Mouse (Mus musculus) left cerebral cortex, postnatal 10 days (tissue): ENCODE data around the gene Ndufs2. TPM values are rescaled to one million over a fixed set of nuclear protein-coding genes. Genes with fewer than 3 reads are reported as not detected.

Experiments
- DNase-seq, 2 experiments: peaks; one replicate each; pipeline ENCODE4 v3.0.0; 2021 to 2022; ENCODE audit warnings: low spot score in 2 of 2, mixed read lengths in 1 of 2; ENCODE audit errors: extremely low spot score in 1 of 2
- intact Hi-C: fragments of 180-260 bp; cut with DNase I; formaldehyde crosslinking; loops from one replicate; pipeline ENCODE4 v1.15.1; 2025
- total RNA-seq, 2 experiments: library from RNA; stranded (reverse); gene quantifications; 2 replicates each; pipeline ENCODE4 v1.2.3; 2021

The Ndufs2 gene
- total RNA-seq, 2 experiments from 2014 or later, result 243 to 255 TPM

DNA sequence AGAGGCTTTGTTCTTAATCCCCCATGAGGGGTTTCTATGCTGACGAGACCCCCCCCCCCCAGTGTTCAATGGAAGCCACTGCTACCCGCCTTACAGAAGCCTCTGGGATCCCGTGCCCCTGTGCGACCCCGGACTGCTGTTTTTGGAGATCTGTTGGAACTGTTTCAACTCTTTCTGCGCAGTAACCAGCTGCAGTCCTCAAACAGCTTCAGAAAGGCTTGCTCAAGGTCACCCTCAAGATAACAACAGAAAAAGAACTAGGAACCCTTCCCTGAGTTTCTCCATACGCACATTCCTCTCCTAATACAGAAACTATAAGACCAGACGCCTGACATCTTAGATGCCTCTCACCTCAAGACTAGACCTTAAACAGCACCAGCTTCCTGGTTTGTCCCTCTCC is 62.1 kb downstream of the Ndufs2 start:
- intact Hi-C loops, result no loop called here
- no peak for DNase-seq

DNA sequence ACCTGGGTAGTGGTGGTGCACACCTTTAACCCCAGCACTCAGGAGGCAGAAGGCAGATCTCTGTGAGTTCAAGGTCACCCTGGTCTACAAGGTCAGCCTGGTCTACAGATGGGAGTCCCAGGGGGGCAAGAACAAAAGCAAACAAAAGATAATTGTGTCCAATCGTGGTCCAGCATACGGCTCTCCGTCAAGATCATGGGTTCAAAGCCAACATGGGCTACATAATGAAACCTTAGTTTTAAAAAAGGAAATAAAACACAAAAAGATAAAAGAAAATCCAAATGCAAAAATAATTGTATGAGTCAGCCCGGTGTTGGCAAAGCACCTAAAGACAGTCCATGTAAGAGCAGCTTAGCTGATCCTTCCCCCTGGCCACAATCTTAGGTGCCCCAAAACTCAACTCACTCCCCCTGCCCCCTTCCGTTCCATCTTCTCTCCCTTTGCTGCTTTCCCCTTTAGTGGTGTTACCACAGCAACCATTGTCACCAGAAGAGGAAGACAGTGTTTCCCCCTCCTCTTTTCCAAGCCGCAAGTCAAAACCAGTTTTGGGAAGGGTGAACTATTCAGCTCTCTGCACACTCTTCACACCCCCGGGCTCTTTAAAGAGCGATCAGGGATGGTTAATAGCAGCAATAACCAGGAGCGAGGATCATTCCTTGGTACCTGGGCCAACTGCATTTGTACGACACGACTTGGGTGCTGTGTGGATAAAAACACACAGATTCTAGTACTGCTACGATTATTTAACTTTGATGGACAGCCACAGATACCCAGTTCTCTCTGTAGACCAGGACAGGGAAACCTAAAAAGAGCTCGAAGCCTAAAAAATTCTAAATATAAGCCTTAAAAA is 63.1 kb downstream of the Ndufs2 start:
- no peak for DNase-seq
- intact Hi-C loops, result no loop called here

DNA sequence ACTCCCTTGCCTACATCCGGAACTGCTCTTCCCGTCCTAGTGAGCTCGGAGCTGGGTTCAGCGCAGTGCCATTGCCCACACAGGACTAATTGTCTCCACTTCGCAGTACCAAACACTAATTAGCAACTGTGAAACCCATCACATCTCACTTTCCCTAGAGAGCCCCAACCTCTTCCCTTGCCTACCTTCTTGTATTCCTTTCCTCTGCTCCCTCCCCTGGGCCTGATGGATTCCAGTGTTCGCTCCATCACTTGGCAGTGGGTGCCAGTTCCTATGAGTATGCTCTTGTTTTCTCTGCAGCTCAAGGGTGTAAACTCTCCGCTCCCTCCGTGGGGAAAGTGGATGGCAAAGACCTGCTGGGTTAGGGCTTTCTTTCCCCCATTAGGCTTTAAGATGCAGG is 65.5 kb downstream of the Ndufs2 start:
- intact Hi-C loops, result no loop called here
- no peak for DNase-seq

Other genes starting within 250 kb of the Ndufs2 start
- gene Fcgr4, start 232.5 kb downstream of the Ndufs2 start, total RNA-seq, result not detected
- gene Fcgr3, start 186.5 kb downstream of the Ndufs2 start, total RNA-seq, result 10 to 100 TPM; 12.5 to 14.2 TPM
- under 1 TPM; 0.34 to 0.69 TPM for gene Cfap126, start 137.5 kb downstream of the Ndufs2 start, total RNA-seq
- 100 to 1,000 TPM; 200 to 210 TPM for gene Sdhc, start 100.8 kb downstream of the Ndufs2 start, total RNA-seq
- not detected for gene Mpz, start 100.7 kb downstream of the Ndufs2 start, total RNA-seq
- gene Pcp4l1, start 55.1 kb downstream of the Ndufs2 start, total RNA-seq, result 10 to 100 TPM; 28.0 to 42.2 TPM
- gene Nr1i3, start 37.4 kb downstream of the Ndufs2 start, total RNA-seq, result not detected
- gene Tomm40l, start 28.9 kb downstream of the Ndufs2 start, total RNA-seq, result 10 to 100 TPM; 71.4 to 71.6 TPM
- 1 to 10 TPM; 2.5 to 3.9 TPM for gene Apoa2, start 26.3 kb downstream of the Ndufs2 start, total RNA-seq
- gene Fcer1g, start 17.0 kb downstream of the Ndufs2 start, total RNA-seq, result 10 to 100 TPM; 11.9 to 13.4 TPM
- gene Adamts4, start 967 bp downstream of the Ndufs2 start, total RNA-seq, result 1 to 10 TPM; 4.6 to 7.2 TPM
- 10 to 100 TPM; 59.7 to 64.1 TPM for gene B4galt3, start 18.9 kb upstream of the Ndufs2 start, total RNA-seq
- 10 to 100 TPM; 20.4 to 21.8 TPM for gene Ppox, start 29.8 kb upstream of the Ndufs2 start, total RNA-seq
- 10 to 100 TPM; 51.5 to 53.4 TPM for gene Usp21, start 36.6 kb upstream of the Ndufs2 start, total RNA-seq
- 100 to 1,000 TPM; 110 to 114 TPM for gene Ufc1, start 43.6 kb upstream of the Ndufs2 start, total RNA-seq
- 10 to 100 TPM; 34.6 to 37.8 TPM for gene Dedd, start 77.8 kb upstream of the Ndufs2 start, total RNA-seq
- 10 to 100 TPM; 38.5 to 41.0 TPM for gene Nit1, start 94.3 kb upstream of the Ndufs2 start, total RNA-seq
- 100 to 1,000 TPM in 1 of 2 experiments, 10 to 100 TPM in 1; 93.9 to 107 TPM for gene Pfdn2, start 94.3 kb upstream of the Ndufs2 start, total RNA-seq
- 1 to 10 TPM; 7.1 to 7.8 TPM for gene Klhdc9, start 109.4 kb upstream of the Ndufs2 start, total RNA-seq
- 1 to 10 TPM; 1.4 TPM for gene Nectin4, start 118.7 kb upstream of the Ndufs2 start, total RNA-seq
- gene Arhgap30, start 137.6 kb upstream of the Ndufs2 start, total RNA-seq, result 1 to 10 TPM; 2.0 to 2.1 TPM
- gene Usf1, start 159.9 kb upstream of the Ndufs2 start, total RNA-seq, result 100 to 1,000 TPM; 110 to 119 TPM
- 1 to 10 TPM; 1.5 to 2.6 TPM for gene Tstd1, start 167.5 kb upstream of the Ndufs2 start, total RNA-seq
- gene F11r, start 186.1 kb upstream of the Ndufs2 start, total RNA-seq, result 1 to 10 TPM; 6.3 to 9.0 TPM